Mouse (Mus musculus) kidney, adult 2 months (tissue): ENCODE measurements at regions not wholly inside any gene's neighbourhood (a gene's known extent, or its start where the extent isn't known, plus 50 kb on each side); places are given as distances from the start of the nearest gene placed in this dataset.

Experiments used
- DNase-seq: peaks from one replicate; pipeline ENCODE4 v3.0.0; 2021
- H3K27ac ChIP-seq: fragments of 200-500 bp; 2 replicates; pipeline ENCODE4 v1.5.1; 2012; ENCODE audit warnings: low read depth, low read length, control low read depth, inconsistent platforms; ENCODE audit not compliant: insufficient read depth
- H3K27me3 ChIP-seq: fragments of 200-500 bp; replicated peaks from 2 replicates; pipeline ENCODE4 v1.6.1; 2012; ENCODE audit warnings: mild to moderate bottlenecking, moderate library complexity, low read length, inconsistent platforms; ENCODE audit not compliant: control insufficient read depth, insufficient read depth
- H3K36me3 ChIP-seq: fragments of 200-500 bp; 2 replicates; pipeline ENCODE4 v1.6.1; 2012; ENCODE audit warnings: mild to moderate bottlenecking, moderate library complexity, low read length, inconsistent platforms; ENCODE audit not compliant: control insufficient read depth, insufficient read depth
- H3K4me1 ChIP-seq: fragments of 200-500 bp; 2 replicates; pipeline ENCODE4 v1.6.1; 2011; ENCODE audit warnings: low read length; ENCODE audit not compliant: control insufficient read depth, insufficient read depth
- H3K4me3 ChIP-seq: fragments of 200-500 bp; 2 replicates; pipeline ENCODE4 v1.5.1; 2011; ENCODE audit warnings: mild to moderate bottlenecking, low read depth, low read length, control low read depth; ENCODE audit not compliant: insufficient read depth
- CTCF ChIP-seq: fragments of 200-500 bp; conservative IDR thresholded peaks from 2 replicates; pipeline ENCODE4 v1.5.1; 2011; ENCODE audit warnings: low read depth, mild to moderate bottlenecking, control low read depth, low read length, moderate library complexity, mixed read lengths; ENCODE audit not compliant: insufficient read depth, insufficient read length
- POLR2A ChIP-seq: fragments of 200-500 bp; IDR thresholded peaks from one replicate; pipeline ENCODE4 v1.6.1; 2011; ENCODE audit warnings: low read depth, low read length, control low read depth
- WGBS: fragments of 180-500 bp; shearing (Covaris S2); methylation state at CpG from one replicate; pipeline ENCODE4 v1.1.7; 2018; 5-methylcytosine and 5-hydroxymethylcytosine counted together

DNA sequence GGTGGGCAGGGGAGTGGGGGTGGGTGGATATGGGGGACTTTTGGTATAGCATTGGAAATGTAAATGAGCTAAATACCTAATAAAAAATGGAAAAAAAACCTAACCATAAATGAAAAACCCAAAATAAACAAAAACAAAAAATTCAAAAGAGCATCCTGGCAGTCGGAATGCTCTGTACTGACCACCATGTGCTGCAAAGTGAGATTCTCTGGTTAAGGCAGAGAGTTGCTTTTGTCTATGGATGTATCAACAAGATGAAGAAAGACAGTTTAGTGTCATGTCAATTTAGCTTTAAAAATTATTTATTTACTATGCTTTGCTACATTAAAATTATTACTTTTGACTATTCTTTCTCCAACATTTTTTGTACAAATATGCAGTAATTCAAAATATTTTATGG lies 88.5 kb downstream of the E330014E10Rik start:
- Histone ChIP-seq H3K4me1 (no peaks in the 10 kb centered on the region), H3K27ac (no peak overlapping the region), H3K4me3 (no peak overlapping the region), H3K27me3 (no peaks in the 10 kb centered on the region), H3K36me3 (no peaks in the 10 kb centered on the region)
- DNase-seq: no peak
- 92% methylated on average over 1 of the region's 1 CpGs for WGBS
- TF ChIP-seq CTCF (no peak), POLR2A (no peak)

- 67% methylated on average over 3 of the region's 3 CpGs for WGBS
- TF ChIP-seq CTCF (no peak), POLR2A (no peak)
- Histone ChIP-seq H3K36me3 (no peaks in the 10 kb centered on the region), H3K4me1 (no peaks in the 10 kb centered on the region), H3K4me3 (no peak overlapping the region), H3K27me3 (no peaks in the 10 kb centered on the region), H3K27ac (no peak overlapping the region)
- peak; percentile 6 for DNase-seq
These were observed 89.1 kb downstream of the E330014E10Rik start for GRCm38 (mm10) chr5:95864725-95865492.

GRCm38 (mm10) chr5:95865516-95865915 lies 89.7 kb downstream of the E330014E10Rik start:
- no peaks in the 10 kb centered on the region for H3K4me1 ChIP-seq
- H3K27ac ChIP-seq: no peak overlapping the region
- H3K27me3 ChIP-seq: no peaks in the 10 kb centered on the region
- no peak overlapping the region for H3K4me3 ChIP-seq
- 82% methylated on average over 2 of the region's 2 CpGs for WGBS
- no peak for DNase-seq
- TF ChIP-seq POLR2A (no peak), CTCF (no peak)
- H3K36me3 ChIP-seq: no peaks in the 10 kb centered on the region

DNA sequence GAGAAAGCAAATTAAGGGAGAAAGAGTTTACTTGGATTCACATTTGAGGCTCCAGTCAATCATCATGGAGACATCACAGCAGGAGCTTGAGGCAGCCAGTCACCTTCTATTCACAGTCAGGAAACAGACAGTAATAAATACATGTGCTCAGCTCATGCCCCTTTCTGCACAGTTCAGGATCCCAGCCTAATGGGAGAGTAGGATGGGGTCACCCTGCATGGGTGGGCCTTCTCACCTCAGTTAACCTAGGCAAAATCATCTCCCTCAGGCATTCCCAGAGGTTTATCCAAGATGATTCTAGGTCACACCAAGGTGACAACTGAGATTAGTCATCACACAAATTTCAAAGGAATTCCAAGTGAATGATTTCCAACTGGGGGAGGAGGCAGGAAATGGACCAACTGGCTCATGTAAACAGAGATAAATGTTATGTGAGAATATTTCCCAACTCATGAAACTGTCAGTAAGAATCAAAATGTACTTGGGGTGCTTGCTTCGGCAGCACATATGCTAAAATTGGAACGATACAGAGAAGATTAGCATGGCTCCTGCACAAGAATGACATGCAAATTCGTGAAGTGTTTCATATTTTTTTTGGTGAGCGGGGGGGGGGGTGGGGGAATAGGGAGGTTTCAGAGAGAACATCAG lies 89.8 kb upstream of the Cxcl13 start:
- 52% methylated on average over 4 of the region's 4 CpGs for WGBS
- Histone ChIP-seq H3K4me3 (no peak overlapping the region), H3K27ac (no peak overlapping the region), H3K36me3 (no peaks in the 10 kb centered on the region), H3K4me1 (no peaks in the 10 kb centered on the region), H3K27me3 (no peaks in the 10 kb centered on the region)
- DNase-seq: peak; percentile 6
- TF ChIP-seq POLR2A (no peak), CTCF (no peak)

GRCm38 (mm10) chr5:95870336-95870845 lies 86.4 kb upstream of the Cxcl13 start:
- DNase-seq: no peak
- H3K4me1 ChIP-seq: no peaks in the 10 kb centered on the region
- TF ChIP-seq POLR2A (no peak), CTCF (no peak)
- H3K4me3 ChIP-seq: no peak overlapping the region
- no peaks in the 10 kb centered on the region for H3K36me3 ChIP-seq
- 48% methylated on average over 3 of the region's 3 CpGs for WGBS
- H3K27ac ChIP-seq: no peak overlapping the region
- no peaks in the 10 kb centered on the region for H3K27me3 ChIP-seq

DNA sequence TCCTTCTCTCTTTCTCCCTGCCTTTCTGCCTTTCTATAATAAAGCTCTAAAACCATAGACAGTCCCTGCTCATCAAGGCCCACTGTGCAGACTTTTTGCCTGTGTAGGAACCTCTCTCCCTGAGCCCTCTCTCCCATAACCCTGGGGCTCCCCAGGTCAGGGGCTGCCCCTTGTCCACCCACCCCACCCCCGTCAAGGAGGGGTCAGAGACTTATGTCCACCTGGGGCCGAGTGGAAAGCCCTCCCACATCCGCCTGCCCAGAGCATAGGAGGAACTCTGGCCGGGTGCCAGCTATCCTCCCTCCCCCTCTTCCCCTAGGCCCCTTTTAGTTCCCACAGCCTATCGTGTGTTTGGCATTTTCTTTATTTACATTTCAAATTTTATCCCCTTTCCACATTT lies 81.8 kb upstream of the Cxcl13 start:
- Histone ChIP-seq H3K4me1 (no peaks in the 10 kb centered on the region), H3K27ac (no peak overlapping the region), H3K36me3 (no peaks in the 10 kb centered on the region), H3K4me3 (no peak overlapping the region), H3K27me3 (no peaks in the 10 kb centered on the region)
- WGBS: 39% methylated on average over 5 of the region's 5 CpGs
- TF ChIP-seq POLR2A (no peak), CTCF (no peak)
- no peak for DNase-seq

- H3K4me3 ChIP-seq: no peak overlapping the region
- no peaks in the 10 kb centered on the region for H3K4me1 ChIP-seq
- H3K36me3 ChIP-seq: no peaks in the 10 kb centered on the region
- H3K27ac ChIP-seq: no peak overlapping the region
- no peak for TF ChIP-seq POLR2A
- peak; percentile 70 for TF ChIP-seq CTCF
- DNase-seq: peak; percentile 26
- H3K27me3 ChIP-seq: no peaks in the 10 kb centered on the region
These were observed 75.8 kb upstream of the Cxcl13 start for GRCm38 (mm10) chr5:95880914-95881313.
